Mouse (Mus musculus) frontal cortex, adult (tissue): ENCODE results near the gene Sp9.

Experiments
- ATAC-seq: cut with Nextera tagmentation; 2 replicates; pipeline ENCODE4 v1.9.2; 2017; ENCODE audit warnings: mild to moderate bottlenecking, moderate library complexity, mixed read lengths; ENCODE audit not compliant: low TSS enrichment

Gene Sp9

GRCm38 (mm10) chr2:73312152-73313116 lies 40.7 kb downstream of the Sp9 start, which contains the start of the genes Scrn3 and Cir1:
Gene Scrn3 (plus strand): TSS chr2:73312601.
Gene Cir1 (minus strand): TSS chr2:73312701.
- ATAC-seq, result peak; percentile 99

GRCm38 (mm10) chr2:73313117-73313501 lies 41.4 kb downstream of the Sp9 start:
- peak; percentile 15; the same call in 1 of the 2 replicates for ATAC-seq

- no peak for ATAC-seq
Observed at GRCm38 (mm10) chr2:73314311-73314710, 42.6 kb downstream of the Sp9 start.

- no peak for ATAC-seq
Observed at GRCm38 (mm10) chr2:73317426-73317825, 45.7 kb downstream of the Sp9 start.

GRCm38 (mm10) chr2:73319218-73319617 lies 47.5 kb downstream of the Sp9 start:
- no peak for ATAC-seq

- no peak for ATAC-seq
Observed at GRCm38 (mm10) chr2:73322991-73323390, 51.3 kb downstream of the Sp9 start.

GRCm38 (mm10) chr2:73325871-73326270 lies 54.1 kb downstream of the Sp9 start:
- no peak for ATAC-seq
